Mouse (Mus musculus) right cerebral cortex, postnatal 4 days (tissue): Measurements from ENCODE around the gene Dchs1.
"Not testable (repeated sequence)": the region's sequence is repeated elsewhere in the genome, so short reads cannot be mapped to it uniquely, and the experiment has no call there.

Experiments
- DNase-seq: peaks from one replicate; pipeline ENCODE4 v3.0.0-alpha.2; 2022

Gene Dchs1

GRCm38 (mm10) chr7:105778553-105779265, 8.7 kb downstream of the Dchs1 start:
- no peak for DNase-seq

- no peak for DNase-seq
Observed at GRCm38 (mm10) chr7:105777797-105778552, 9.5 kb downstream of the Dchs1 start.

- DNase-seq, result no peak
Observed at GRCm38 (mm10) chr7:105777316-105777715, 10.1 kb downstream of the Dchs1 start.

GRCm38 (mm10) chr7:105776026-105776425, 11.4 kb downstream of the Dchs1 start:
- DNase-seq, result no peak

GRCm38 (mm10) chr7:105774661-105775060, 12.8 kb downstream of the Dchs1 start:
- no peak for DNase-seq

- no peak for DNase-seq
Observed at GRCm38 (mm10) chr7:105773041-105773440, 14.4 kb downstream of the Dchs1 start.

- no peak for DNase-seq
Observed at GRCm38 (mm10) chr7:105772331-105772730, 15.1 kb downstream of the Dchs1 start.

GRCm38 (mm10) chr7:105769959-105770358, 17.5 kb downstream of the Dchs1 start:
- DNase-seq, result no peak

GRCm38 (mm10) chr7:105767729-105768165, 19.7 kb downstream of the Dchs1 start:
- no peak for DNase-seq

GRCm38 (mm10) chr7:105764331-105764730, 23.1 kb downstream of the Dchs1 start:
- no peak for DNase-seq

- no peak for DNase-seq
Observed at GRCm38 (mm10) chr7:105762517-105763270, 24.8 kb downstream of the Dchs1 start.

GRCm38 (mm10) chr7:105761813-105762484, 25.5 kb downstream of the Dchs1 start:
- no peak for DNase-seq

GRCm38 (mm10) chr7:105753281-105753680, 34.2 kb downstream of the Dchs1 start:
- no peak for DNase-seq

GRCm38 (mm10) chr7:105752716-105753115, 34.7 kb downstream of the Dchs1 start:
- no peak for DNase-seq

- peak; percentile 81 for DNase-seq
Observed at GRCm38 (mm10) chr7:105751491-105752433, 35.7 kb downstream of the Dchs1 start, which contains the start of gene Tpp1. Gene Tpp1, minus strand, starts transcription at chr7:105752235.

- DNase-seq, result no peak
Observed at GRCm38 (mm10) chr7:105747776-105748175, 39.7 kb downstream of the Dchs1 start.

- peak; percentile 82 for DNase-seq
Observed at GRCm38 (mm10) chr7:105743926-105744590, 43.4 kb downstream of the Dchs1 start, which contains the start of gene Taf10. Gene Taf10, minus strand, starts transcription at chr7:105744361.

GRCm38 (mm10) chr7:105743246-105743925, 44.1 kb downstream of the Dchs1 start:
- not testable (repeated sequence) for DNase-seq

- not testable (repeated sequence) for DNase-seq
Observed at GRCm38 (mm10) chr7:105742539-105743215, 44.8 kb downstream of the Dchs1 start.

- no peak for DNase-seq
Observed at GRCm38 (mm10) chr7:105741978-105742377, 45.5 kb downstream of the Dchs1 start.
